Mouse (Mus musculus): ENCODE measurements around the gene Bcl7c.
A peak's percentile ranks its signal among the peaks of the same experiment; 100 is the strongest.
"Not testable (repeated sequence)": the region's sequence is repeated elsewhere in the genome, so short reads cannot be mapped to it uniquely, and the experiment has no call there.

Gene Bcl7c

DNA sequence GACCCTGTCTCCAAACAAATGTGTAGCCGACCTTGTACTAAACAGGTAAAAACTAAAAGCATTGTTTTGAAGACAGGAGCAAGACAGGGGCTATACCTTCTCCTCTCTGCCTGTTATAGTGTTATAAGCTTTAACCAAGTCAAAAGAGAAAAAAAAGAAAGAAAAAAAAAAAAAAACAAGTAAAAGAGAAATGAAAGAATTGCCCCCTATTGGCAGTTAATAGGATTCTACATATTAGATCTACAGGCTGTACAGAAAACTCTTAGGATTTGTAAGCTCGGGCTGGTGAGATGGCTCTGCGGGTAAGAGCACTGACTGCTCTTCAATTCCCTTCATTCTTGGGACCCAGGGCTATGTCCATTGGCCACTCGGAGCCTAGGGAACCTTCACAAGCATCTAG is 66.5 kb downstream of the Bcl7c start:
- no peak for DNase-seq

DNA sequence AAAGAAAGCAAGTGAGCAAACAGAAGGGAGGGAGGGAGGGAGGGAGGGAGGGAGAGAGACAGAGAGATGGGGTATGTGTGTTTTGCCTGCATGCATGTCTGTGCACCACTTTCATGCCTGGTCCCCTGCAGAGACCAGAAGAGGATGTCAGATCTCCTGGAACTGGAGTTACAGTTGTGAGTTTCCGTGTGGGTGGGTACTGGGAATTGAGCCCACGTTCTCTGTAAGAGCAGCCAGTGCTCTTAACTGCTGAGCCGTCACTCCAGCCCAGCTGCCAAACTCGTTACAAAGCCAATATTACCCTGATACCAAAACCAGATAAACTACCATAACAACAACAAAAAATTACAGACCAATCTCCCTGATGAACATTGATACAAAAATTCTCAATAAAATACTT is 67.5 kb downstream of the Bcl7c start:
- DNase-seq = no peak

DNA sequence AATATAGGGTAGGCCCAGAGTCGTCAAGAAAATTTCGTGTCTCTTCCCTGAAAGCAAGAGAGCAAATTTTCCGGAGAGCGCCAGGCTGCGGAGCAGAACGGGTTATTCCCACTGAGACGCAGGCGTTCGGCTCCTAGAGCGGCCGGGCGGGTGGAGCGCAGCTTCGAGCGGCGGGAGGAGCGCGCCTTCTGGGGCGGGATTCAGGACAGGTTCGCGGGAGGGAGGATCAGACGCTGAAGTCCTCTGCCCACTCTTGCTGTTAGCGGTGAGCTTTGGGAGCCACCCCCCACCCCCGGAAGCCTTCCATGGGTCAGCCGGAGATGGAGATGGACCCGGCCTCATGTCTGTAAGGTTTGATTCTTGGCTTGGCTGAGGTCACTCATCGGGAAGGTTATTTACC is 71.8 kb downstream of the Bcl7c start:
- DNase-seq = peak; percentile 88

DNA sequence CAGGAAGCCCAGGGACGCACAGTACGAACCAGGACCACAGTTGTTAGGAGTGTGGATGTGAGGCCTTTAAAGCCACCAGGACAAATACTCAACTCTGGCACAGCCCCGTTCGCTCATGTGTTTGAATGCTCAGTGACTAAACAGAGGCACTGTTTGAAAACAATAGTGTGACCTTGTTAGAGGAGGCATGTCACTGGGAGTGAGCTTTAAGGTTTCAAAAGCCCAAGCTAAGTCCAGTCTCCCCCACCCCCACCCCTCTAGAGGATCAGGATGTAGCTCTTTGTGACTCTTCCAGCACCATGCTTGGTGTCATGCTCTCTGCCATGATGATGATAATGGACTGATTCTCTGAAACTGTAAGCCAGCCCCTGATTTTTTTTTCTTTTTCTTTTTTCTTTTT is 77.3 kb downstream of the Bcl7c start:
- DNase-seq = no peak

DNA sequence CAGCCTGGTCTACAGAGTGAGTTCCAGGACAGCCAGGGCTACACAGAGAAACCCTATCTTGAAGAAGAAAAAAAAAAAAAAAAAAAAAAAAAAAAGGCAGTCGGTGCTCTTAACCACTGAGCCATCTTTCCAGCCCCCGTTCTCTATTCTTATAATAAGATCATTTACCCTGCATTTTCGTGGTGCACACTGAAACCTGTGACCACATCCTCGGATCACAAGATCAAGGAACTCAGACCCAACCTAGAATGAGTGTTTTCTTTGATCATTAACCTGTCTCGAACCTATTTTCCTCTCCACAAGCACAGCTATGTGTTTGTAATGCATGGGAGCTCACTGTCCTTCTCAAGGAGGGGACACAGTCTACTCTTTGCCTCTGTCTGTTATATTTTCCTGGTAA is 80.1 kb downstream of the Bcl7c start:
- DNase-seq = no peak

DNA sequence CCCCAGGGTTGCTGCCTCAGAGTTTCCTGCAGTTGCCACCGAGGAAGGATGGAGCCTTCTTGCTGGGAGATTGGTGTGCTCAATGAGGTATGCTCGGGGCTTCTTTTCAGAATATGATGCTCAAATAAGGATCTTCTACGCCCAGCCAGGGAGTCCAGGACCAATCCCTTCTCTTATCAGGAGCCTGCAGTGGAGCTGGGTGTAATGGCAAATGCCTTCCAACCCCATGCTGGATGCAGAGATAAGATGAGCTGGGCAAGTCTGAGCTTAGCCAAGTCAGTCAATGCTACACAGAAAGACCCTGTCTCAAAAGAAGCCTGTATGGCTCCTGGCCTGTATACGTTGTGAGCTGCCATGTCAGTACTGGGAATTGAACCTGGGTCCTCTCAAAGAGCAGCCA is 82.3 kb downstream of the Bcl7c start:
- DNase-seq = no peak

DNA sequence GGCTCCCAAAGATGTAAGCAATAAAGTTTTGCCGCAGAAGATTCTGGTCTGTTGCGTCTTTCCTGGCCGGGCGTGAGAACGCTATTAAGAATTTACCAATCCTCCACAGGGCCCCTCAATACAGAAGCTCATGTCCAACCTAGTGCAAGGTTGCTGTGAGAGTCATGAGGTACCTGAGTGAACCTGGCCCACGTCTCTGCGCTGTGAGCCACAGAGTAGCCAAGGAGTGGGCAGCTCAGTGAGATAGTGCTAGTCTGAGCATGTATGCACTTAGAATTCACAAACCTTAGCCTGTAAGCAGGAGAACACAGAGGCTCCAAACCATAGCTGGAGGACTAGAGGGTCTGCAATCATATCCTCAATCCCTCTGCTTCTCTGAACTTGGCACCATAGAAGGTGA is 82.7 kb downstream of the Bcl7c start:
- DNase-seq = no peak

DNA sequence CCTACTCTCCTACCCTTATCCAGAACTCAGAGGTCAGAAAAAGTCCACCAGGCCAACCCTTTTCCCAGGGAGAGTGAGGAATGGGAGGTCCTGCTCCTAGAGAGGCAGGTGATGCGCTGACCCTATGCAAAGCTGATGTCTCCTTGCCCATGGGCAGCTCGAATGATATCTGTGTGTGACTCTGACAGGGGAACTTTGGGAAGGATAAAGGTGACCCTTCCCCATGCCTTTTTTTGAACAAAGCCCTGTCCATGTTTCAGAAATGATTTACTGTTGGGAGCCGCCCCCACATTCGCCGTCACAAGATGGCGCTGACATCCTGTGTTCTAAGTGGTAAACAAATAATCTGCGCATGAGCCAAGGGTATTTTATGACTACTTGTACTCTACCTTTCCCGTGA is 90.3 kb downstream of the Bcl7c start:
- DNase-seq = not testable (repeated sequence)

DNA sequence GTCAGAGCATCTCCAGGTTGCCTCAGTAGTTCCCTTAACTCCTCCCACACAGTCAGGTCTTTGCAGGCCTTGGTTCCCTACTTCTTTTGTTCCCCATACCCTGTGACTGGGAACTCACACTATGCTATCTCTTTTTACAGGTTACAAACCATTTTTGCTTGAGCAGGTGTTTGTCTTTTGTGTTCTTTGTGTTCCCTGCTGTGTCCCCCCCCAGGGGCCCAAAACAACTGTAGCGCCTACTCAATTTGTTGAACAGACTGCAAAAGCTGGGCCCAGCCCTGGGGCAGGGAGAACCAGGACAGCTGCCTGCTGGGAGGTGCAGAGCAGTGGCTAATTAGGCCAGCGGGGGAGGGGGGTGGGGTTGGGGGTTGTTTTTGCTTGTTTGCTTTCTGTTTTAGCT is 90.8 kb downstream of the Bcl7c start:
- peak; percentile 76 for DNase-seq

DNA sequence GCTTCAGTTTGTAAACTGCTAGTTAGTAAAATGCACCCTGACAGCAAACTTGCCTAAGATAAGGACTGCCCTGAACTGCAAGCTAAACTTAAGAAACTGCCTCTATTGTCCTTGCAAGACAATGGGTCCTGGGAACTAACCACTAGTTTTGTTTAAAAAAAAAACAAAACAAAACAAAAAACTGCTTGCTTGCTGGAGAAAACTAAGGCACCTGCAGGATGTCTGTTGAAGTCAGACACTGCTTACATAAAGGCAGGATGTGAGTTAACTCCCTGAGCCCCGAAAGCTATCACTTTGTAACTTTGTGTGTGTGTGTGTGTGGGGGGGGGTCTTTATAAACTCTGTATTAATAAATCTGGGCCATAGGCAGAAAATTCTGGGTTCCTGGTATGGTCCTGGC is 91.9 kb downstream of the Bcl7c start:
- DNase-seq = no peak

DNA sequence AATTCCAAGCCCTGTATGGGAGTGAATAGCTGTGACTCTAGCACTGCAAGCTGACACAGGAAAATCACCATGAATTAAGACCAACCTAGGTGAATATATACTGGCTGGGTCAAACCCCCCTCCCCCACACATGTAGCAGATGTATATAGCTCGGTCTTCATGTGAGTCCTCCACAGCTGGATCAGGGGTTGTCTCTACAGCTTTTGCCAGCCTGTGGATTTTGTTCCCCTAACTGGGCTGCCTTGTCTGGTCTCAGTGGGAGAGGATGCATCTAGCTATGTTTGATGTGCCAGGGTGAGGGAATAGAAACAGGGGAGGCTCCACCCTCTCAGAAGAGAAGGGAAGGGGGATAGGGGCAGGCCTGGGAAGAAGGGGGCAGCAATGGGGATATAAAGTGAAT is 92.4 kb downstream of the Bcl7c start:
- peak; percentile 6 for DNase-seq

DNA sequence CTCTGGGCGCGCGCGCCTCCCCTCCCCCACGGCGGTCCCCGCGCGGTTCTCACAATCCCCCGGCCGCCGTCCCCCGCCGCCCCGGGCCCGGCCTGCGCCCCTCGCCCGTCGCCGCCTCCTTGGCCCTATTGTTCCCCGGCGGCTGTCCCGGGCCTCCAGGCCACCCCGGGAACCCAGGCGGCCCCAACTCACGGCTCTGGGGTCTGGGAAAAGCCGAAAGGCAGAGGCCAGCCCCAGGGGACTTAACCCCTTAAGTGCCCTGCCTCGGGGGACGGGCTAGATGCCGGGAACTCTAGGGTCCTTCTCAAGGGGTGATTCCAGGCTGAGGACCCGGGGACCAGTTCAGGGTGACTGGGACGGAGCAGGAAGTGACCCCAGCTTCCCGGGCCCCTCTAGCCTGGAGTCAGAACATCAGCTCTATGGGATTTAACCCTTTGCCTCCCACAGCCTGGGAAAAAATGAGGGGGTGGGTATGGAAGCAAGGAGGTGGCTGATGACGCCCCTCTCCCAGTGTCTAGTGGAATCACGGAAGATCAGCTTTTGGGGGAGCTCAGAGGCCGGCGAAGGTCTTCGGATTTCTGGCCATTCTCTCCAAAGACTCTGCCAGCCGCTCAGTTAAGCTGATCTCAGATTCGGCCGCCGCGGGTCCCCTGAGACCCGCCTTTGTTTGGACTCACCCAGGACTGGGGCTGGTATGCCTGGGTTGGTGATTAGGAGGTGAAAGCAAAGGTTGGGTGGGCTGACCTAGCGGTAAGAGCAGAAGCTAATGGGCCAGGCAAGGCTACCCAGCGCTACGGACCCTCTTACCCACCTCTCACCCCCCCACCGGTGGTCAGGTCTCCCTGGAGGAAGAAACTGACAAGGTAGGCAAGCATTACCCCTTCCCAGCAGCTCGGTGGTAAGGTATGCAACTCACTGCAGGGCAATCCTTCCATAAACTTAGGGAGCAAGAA is 93.6 kb downstream of the Bcl7c start, which contains the start of gene Zfp629:
Zfp629 (minus strand) TSS at position 907 of the 953 bp plus-strand sequence.
- DNase-seq = peak; percentile 95

DNA sequence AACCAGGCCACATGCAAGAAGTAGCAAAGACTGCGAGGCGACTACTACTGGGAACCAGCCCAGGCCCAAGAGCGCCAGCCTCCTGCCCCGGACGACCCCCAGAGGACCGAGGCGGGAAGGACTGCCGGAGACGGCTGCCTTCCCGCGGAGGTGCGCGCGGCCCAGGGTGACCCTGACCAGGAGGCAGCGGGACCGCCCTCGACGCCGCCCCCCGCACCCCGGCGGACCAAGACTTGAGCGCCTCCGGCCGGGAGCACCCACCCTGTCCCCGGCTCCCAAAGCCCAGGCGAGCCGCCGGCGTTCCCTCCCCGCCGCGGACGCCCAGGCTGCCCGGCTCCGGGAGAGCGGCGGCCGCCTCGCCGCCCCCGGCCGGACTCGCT is 94.2 kb downstream of the Bcl7c start:
- DNase-seq = peak; percentile 57

DNA sequence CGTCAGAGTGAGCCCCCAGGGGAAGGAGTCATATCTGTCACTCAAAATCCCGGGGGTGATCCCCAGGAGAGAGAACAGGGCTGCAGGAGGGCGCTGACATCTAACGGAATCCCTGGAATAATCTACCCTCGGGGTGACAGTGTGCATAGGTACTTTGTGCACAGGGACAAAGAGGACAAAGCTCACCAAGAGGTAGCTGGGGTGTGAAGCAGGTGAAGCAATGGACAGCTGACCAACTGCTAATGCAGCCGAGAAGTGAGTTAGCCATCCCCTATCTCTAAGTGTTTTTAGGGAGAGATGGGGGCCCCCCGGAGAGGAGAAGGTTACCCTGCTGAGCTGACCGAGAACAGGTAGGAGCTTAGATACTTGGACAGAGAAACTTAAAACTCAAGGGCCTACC is 94.6 kb downstream of the Bcl7c start:
- DNase-seq = no peak

DNA sequence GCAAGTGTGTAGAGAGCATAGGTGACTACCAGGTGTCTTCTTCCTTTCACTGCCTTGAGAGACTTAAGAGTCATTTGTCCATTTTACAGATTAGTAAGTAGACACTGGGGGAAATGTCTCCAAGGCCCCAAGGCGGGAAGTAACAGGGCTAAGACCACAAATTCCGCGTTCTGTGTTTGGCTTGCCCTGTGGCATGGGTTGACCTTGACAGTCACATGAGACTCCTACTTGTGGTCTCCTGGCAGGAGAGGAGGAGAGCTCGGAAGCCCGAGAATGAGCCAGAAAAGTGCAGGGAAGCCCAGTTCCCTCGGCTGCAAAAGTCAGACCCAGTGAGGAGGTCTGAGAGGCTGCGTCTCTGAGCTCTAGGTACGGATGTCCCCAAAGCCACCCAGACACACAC is 95.2 kb downstream of the Bcl7c start:
- no peak for DNase-seq

DNA sequence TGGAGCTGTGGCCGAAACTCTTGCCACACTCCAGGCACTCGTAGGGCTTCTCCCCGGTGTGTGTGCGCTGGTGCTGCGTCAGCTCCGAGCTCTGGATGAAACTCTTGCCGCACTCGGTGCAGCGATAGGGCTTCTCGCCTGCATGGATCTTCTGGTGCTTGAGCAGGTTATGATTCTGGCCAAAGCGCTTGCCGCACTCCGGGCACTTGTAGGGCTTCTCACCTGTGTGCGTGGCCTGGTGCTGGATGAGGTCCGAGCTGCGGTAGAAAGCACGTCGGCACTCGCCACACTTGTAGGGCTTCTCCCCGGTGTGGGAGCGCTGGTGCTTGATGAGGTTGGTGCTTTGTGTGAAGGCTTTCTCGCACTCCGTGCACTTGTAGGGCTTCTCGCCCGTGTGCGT is 97.2 kb downstream of the Bcl7c start:
- no peak for DNase-seq
